Mouse (Mus musculus): Measurements from ENCODE around the gene Psme3. TPM values are rescaled to one million over a fixed set of nuclear protein-coding genes. Genes with fewer than 3 reads are reported as not detected.

Psme3 gene
- polyA plus RNA-seq, 1 experiment from 2014 or later = 107 TPM

GRCm38 (mm10) chr11:101355916-101356315 is 39.9 kb downstream of the Psme3 start:
- H3K9me3 ChIP-seq (replicated peaks; ENCODE audit: control insufficient read depth, low read length) = no peaks in the 10 kb centered on the region
- H3K4me2 ChIP-seq (ENCODE audit: low read depth, low read length) = no peak overlapping the region
- H3K9ac ChIP-seq (ENCODE audit: low read length) = no peak overlapping the region
- H3K36me3 ChIP-seq (ENCODE audit: control insufficient read depth, insufficient read depth, low read length) = no peaks in the 10 kb centered on the region
- H3K27me3 ChIP-seq (ENCODE audit: control insufficient read depth, insufficient read depth, low read length) = no peaks in the 10 kb centered on the region
- H3K4me3 ChIP-seq (replicated peaks; ENCODE audit: low read length) = no peak overlapping the region
- H3K4me1 ChIP-seq (ENCODE audit: control insufficient read depth, insufficient read depth, low read length) = no peaks in the 10 kb centered on the region
- no peak for ATAC-seq (ENCODE audit: insufficient read depth, low FRiP score)
- WGBS = 88% methylated on average over 2 of the region's 2 CpGs
- no peak overlapping the region for H3K27ac ChIP-seq (ENCODE audit: low read length)

DNA sequence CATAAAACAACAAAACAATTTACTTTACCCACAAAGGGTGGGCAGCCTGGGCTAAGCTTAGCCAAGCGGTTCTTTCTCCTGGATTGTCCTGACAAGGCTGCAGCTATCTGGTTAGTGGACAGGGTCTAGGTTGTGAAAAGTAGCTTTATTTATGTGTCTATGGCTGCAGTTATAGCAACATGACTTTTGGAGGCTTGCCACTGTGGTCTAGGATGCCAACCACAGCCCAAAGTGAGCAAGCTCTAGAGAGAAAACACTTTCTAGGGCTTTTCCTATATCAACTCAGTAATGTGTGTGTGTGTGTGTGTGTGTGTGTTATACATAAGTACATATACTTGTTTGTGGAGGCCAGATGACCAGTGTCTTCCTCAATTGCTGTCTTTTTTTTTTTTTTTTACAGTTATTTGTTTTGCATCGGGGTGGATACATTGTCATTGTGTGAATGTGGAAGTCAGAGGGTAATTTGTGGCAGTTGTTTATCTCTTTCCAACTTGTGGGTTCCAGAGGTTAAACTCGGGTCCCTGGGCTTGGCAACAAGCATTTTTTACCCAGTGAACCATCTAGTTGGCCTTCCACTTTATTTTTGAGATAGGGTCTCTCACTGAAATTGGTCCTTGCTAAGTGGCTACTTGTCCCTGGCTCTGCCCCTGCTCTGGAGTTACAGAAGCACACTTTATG is 41.6 kb downstream of the Psme3 start:
- H3K4me2 ChIP-seq (ENCODE audit: low read depth, low read length) = no peak overlapping the region
- H3K4me1 ChIP-seq (ENCODE audit: control insufficient read depth, insufficient read depth, low read length) = no peaks in the 10 kb centered on the region
- H3K36me3 ChIP-seq (ENCODE audit: control insufficient read depth, insufficient read depth, low read length) = no peaks in the 10 kb centered on the region
- 70% methylated on average over 3 of the region's 3 CpGs for WGBS
- ATAC-seq (ENCODE audit: insufficient read depth, low FRiP score) = no peak
- H3K27ac ChIP-seq (ENCODE audit: low read length) = no peak overlapping the region
- H3K9ac ChIP-seq (ENCODE audit: low read length) = no peak overlapping the region
- no peaks in the 10 kb centered on the region for H3K9me3 ChIP-seq (replicated peaks; ENCODE audit: control insufficient read depth, low read length)
- H3K4me3 ChIP-seq (replicated peaks; ENCODE audit: low read length) = no peak overlapping the region
- no peaks in the 10 kb centered on the region for H3K27me3 ChIP-seq (ENCODE audit: control insufficient read depth, insufficient read depth, low read length)

DNA sequence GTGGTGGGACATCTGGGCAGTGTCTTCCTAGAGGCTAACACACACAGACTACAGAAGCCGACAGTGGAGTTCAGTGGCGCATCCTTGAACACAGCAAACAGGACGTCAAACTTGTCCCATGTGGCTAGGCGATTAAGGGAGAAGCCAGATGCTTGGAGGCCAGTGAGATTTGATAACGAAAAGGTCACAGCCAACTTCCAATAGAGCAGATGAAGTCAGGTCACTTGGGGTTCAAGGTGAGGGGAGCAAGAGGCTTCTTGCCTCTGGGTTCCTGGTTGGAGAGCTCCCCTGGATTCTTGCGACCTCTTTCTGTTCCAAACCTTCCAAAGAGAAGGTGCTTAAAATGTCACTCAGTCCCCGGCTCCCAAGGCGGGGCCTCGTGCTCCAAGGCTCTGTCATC is 43.8 kb downstream of the Psme3 start:
- ATAC-seq (ENCODE audit: insufficient read depth, low FRiP score) = no peak
- H3K4me3 ChIP-seq (replicated peaks; ENCODE audit: low read length) = no peak overlapping the region
- 67% methylated on average over 9 of the region's 9 CpGs for WGBS
- no peaks in the 10 kb centered on the region for H3K9me3 ChIP-seq (replicated peaks; ENCODE audit: control insufficient read depth, low read length)
- no peak overlapping the region for H3K4me2 ChIP-seq (ENCODE audit: low read depth, low read length)
- no peaks in the 10 kb centered on the region for H3K36me3 ChIP-seq (ENCODE audit: control insufficient read depth, insufficient read depth, low read length)
- no peak overlapping the region for H3K27ac ChIP-seq (ENCODE audit: low read length)
- no peak overlapping the region for H3K9ac ChIP-seq (ENCODE audit: low read length)
- H3K27me3 ChIP-seq (ENCODE audit: control insufficient read depth, insufficient read depth, low read length) = no peaks in the 10 kb centered on the region
- no peaks in the 10 kb centered on the region for H3K4me1 ChIP-seq (ENCODE audit: control insufficient read depth, insufficient read depth, low read length)

GRCm38 (mm10) chr11:101360651-101361113 is 44.7 kb downstream of the Psme3 start:
- no peak overlapping the region for H3K4me3 ChIP-seq (replicated peaks; ENCODE audit: low read length)
- H3K27me3 ChIP-seq (ENCODE audit: control insufficient read depth, insufficient read depth, low read length) = no peaks in the 10 kb centered on the region
- H3K4me2 ChIP-seq (ENCODE audit: low read depth, low read length) = no peak overlapping the region
- no peaks in the 10 kb centered on the region for H3K4me1 ChIP-seq (ENCODE audit: control insufficient read depth, insufficient read depth, low read length)
- no peak overlapping the region for H3K9ac ChIP-seq (ENCODE audit: low read length)
- no peak overlapping the region for H3K27ac ChIP-seq (ENCODE audit: low read length)
- 36% methylated on average over 3 of the region's 3 CpGs for WGBS
- H3K9me3 ChIP-seq (replicated peaks; ENCODE audit: control insufficient read depth, low read length) = no peaks in the 10 kb centered on the region
- no peaks in the 10 kb centered on the region for H3K36me3 ChIP-seq (ENCODE audit: control insufficient read depth, insufficient read depth, low read length)
- ATAC-seq (ENCODE audit: insufficient read depth, low FRiP score) = no peak

DNA sequence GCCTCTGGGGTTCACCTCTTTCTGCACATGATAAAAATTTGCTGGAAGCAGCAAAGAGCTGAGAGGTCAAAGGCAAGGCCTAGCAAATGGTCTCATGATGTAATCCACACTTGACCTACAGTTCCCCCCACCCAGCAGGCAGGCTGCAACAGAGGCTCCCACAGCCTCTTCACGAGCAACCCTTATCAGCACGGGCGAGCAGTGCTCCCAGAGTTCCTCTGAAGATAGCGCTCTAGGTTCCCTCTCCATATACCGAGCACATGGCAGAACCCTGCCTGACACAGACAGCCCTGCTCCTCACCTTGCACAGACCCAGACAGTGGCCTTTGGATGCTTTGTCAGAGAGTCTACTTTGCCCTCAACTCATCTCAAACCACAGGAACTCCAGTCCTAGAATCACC is 48.5 kb downstream of the Psme3 start:
- H3K27ac ChIP-seq (ENCODE audit: low read length) = no peak overlapping the region

DNA sequence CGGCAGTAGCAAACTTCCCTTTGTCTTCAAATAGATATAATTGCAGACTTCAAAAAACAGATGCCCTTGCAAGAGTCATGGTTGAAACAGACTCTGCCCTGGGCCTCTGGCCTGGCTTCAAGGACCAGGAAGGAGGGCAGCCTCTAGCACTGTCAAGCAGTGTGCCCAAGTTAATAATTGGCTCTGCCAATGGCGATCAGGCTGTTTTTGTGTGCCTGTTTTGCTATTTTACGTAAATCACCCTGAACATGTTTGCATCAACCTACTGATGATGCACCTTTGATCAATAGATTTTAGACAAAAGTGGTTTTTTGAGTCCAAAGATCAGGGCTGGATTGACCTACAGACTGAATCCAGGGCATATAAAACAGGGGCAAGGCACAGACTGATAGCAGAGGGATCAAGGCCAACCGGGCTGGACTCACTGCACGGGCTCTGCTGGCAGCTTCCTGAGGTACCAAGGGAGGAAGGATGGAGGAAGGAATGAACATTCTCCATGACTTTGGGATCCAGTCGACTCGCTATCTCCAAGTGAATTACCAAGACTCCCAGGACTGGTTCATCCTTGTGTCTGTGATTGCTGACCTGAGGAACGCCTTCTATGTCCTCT is 51.4 kb downstream of the Psme3 start, which contains the start of gene G6pc:
TSS of gene G6pc (plus strand) at position 236 of the 610 bp plus-strand sequence.
- Histone ChIP-seq H3K4me3 (replicated peaks; ENCODE audit: low read length) (no peak within 1 kb of the TSS), H3K27me3 (ENCODE audit: control insufficient read depth, insufficient read depth, low read length) (no peaks in the 10 kb centered on the region), H3K9me3 (replicated peaks; ENCODE audit: control insufficient read depth, low read length) (no peaks in the 10 kb centered on the region), H3K36me3 (ENCODE audit: control insufficient read depth, insufficient read depth, low read length) (no peaks in the 10 kb centered on the region), H3K4me1 (ENCODE audit: control insufficient read depth, insufficient read depth, low read length) (no peaks in the 10 kb centered on the region), H3K9ac (ENCODE audit: low read length) (no peak within 1 kb of the TSS), H3K4me2 (ENCODE audit: low read depth, low read length) (no peak within 1 kb of the TSS), H3K27ac (ENCODE audit: low read length) (no peak within 1 kb of the TSS)
- 82% methylated on average over 8 of the region's 8 CpGs for WGBS
- ATAC-seq (ENCODE audit: insufficient read depth, low FRiP score) = no peak

More for the DNA sequence above, 48.5 kb downstream of the Psme3 start:
- Histone ChIP-seq H3K4me2 (ENCODE audit: low read depth, low read length) (no peak overlapping the region), H3K4me1 (ENCODE audit: control insufficient read depth, insufficient read depth, low read length) (no peaks in the 10 kb centered on the region), H3K4me3 (replicated peaks; ENCODE audit: low read length) (no peak overlapping the region), H3K9ac (ENCODE audit: low read length) (no peak overlapping the region), H3K9me3 (replicated peaks; ENCODE audit: control insufficient read depth, low read length) (no peaks in the 10 kb centered on the region), H3K36me3 (ENCODE audit: control insufficient read depth, insufficient read depth, low read length) (no peaks in the 10 kb centered on the region), H3K27me3 (ENCODE audit: control insufficient read depth, insufficient read depth, low read length) (no peaks in the 10 kb centered on the region)
- no peak for ATAC-seq (ENCODE audit: insufficient read depth, low FRiP score)
- WGBS = 47% methylated on average over 5 of the region's 5 CpGs

- no peaks in the 10 kb centered on the region for H3K4me1 ChIP-seq (ENCODE audit: control insufficient read depth, insufficient read depth, low read length)
- ATAC-seq (ENCODE audit: insufficient read depth, low FRiP score) = no peak
- WGBS = 61% methylated on average over 5 of the region's 5 CpGs
- no peaks in the 10 kb centered on the region for H3K9me3 ChIP-seq (replicated peaks; ENCODE audit: control insufficient read depth, low read length)
- no peak overlapping the region for H3K4me3 ChIP-seq (replicated peaks; ENCODE audit: low read length)
- no peaks in the 10 kb centered on the region for H3K27me3 ChIP-seq (ENCODE audit: control insufficient read depth, insufficient read depth, low read length)
- no peak overlapping the region for H3K4me2 ChIP-seq (ENCODE audit: low read depth, low read length)
- no peak overlapping the region for H3K9ac ChIP-seq (ENCODE audit: low read length)
- H3K27ac ChIP-seq (ENCODE audit: low read length) = no peak overlapping the region
- no peaks in the 10 kb centered on the region for H3K36me3 ChIP-seq (ENCODE audit: control insufficient read depth, insufficient read depth, low read length)
Observed at GRCm38 (mm10) chr11:101370141-101370540, 54.1 kb downstream of the Psme3 start.

Small RNA genes within 50 kb of the gene (microRNA-seq; reads per million reads assigned to microRNA genes)
- not detected for gene Gm25593

Other genes with a start within 250 kb of the Psme3 start
- gene Naglu, start 246.2 kb upstream of the Psme3 start, polyA plus RNA-seq (2015; fragmentation: Nextera tagmentation; extraction: Ambion mirVana) = 17.0 and 17.2 TPM in 2 replicates
- gene Hsd17b1, start 237.8 kb upstream of the Psme3 start, polyA plus RNA-seq (2015; fragmentation: Nextera tagmentation; extraction: Ambion mirVana) = 0.30 TPM in 1 of 2 replicates, not detected in the other
- gene Coasy, start 233.6 kb upstream of the Psme3 start, polyA plus RNA-seq (2015; fragmentation: Nextera tagmentation; extraction: Ambion mirVana) = 38.9 and 41.8 TPM in 2 replicates
- gene Mlx, start 228.9 kb upstream of the Psme3 start, polyA plus RNA-seq (2015; fragmentation: Nextera tagmentation; extraction: Ambion mirVana) = 57.4 and 60.5 TPM in 2 replicates
- gene Psmc3ip, start 220.8 kb upstream of the Psme3 start, polyA plus RNA-seq (2015; fragmentation: Nextera tagmentation; extraction: Ambion mirVana) = 21.4 and 23.4 TPM in 2 replicates
- gene Retreg3, start 196.3 kb upstream of the Psme3 start, polyA plus RNA-seq (2015; fragmentation: Nextera tagmentation; extraction: Ambion mirVana) = 18.7 and 20.1 TPM in 2 replicates
- 63.0 and 63.5 TPM in 2 replicates for gene Tubg1, start 196.3 kb upstream of the Psme3 start, polyA plus RNA-seq (2015; fragmentation: Nextera tagmentation; extraction: Ambion mirVana)
- gene Tubg2, start 160.3 kb upstream of the Psme3 start, polyA plus RNA-seq (2015; fragmentation: Nextera tagmentation; extraction: Ambion mirVana) = 3.9 and 4.6 TPM in 2 replicates
- 2.3 and 2.6 TPM in 2 replicates for gene Cntnap1, start 145.7 kb upstream of the Psme3 start, polyA plus RNA-seq (2015; fragmentation: Nextera tagmentation; extraction: Ambion mirVana)
- gene Plekhh3, start 144.9 kb upstream of the Psme3 start, polyA plus RNA-seq (2015; fragmentation: Nextera tagmentation; extraction: Ambion mirVana) = 17.6 and 18.7 TPM in 2 replicates
- gene Ccr10, start 140.8 kb upstream of the Psme3 start, polyA plus RNA-seq (2015; fragmentation: Nextera tagmentation; extraction: Ambion mirVana) = 0.26 and 0.43 TPM in 2 replicates
- 18.5 and 21.8 TPM in 2 replicates for gene Ezh1, start 89.8 kb upstream of the Psme3 start, polyA plus RNA-seq (2015; fragmentation: Nextera tagmentation; extraction: Ambion mirVana)
- 95.8 and 106 TPM in 2 replicates for gene Ramp2, start 70.2 kb upstream of the Psme3 start, polyA plus RNA-seq (2015; fragmentation: Nextera tagmentation; extraction: Ambion mirVana)
- 133 and 141 TPM in 2 replicates for gene Vps25, start 62.5 kb upstream of the Psme3 start, polyA plus RNA-seq (2015; fragmentation: Nextera tagmentation; extraction: Ambion mirVana)
- gene Wnk4, start 55.6 kb upstream of the Psme3 start, polyA plus RNA-seq (2015; fragmentation: Nextera tagmentation; extraction: Ambion mirVana) = 23.5 and 28.0 TPM in 2 replicates
- gene Cntd1, start 37.2 kb upstream of the Psme3 start, polyA plus RNA-seq (2015; fragmentation: Nextera tagmentation; extraction: Ambion mirVana) = 0.70 and 1.2 TPM in 2 replicates
- 194 and 197 TPM in 2 replicates for gene Coa3, start 37.1 kb upstream of the Psme3 start, polyA plus RNA-seq (2015; fragmentation: Nextera tagmentation; extraction: Ambion mirVana)
- gene Becn1, start 13.9 kb upstream of the Psme3 start, polyA plus RNA-seq (2015; fragmentation: Nextera tagmentation; extraction: Ambion mirVana) = 143 and 147 TPM in 2 replicates
- gene Aoc2, start 8.8 kb downstream of the Psme3 start, polyA plus RNA-seq (2015; fragmentation: Nextera tagmentation; extraction: Ambion mirVana) = 0.97 and 1.4 TPM in 2 replicates
- 3.5 TPM in 2 replicates for gene Aoc3, start 14.4 kb downstream of the Psme3 start, polyA plus RNA-seq (2015; fragmentation: Nextera tagmentation; extraction: Ambion mirVana)
- 0.09 and 0.15 TPM in 2 replicates for gene G6pc, start 51.3 kb downstream of the Psme3 start, polyA plus RNA-seq (2015; fragmentation: Nextera tagmentation; extraction: Ambion mirVana)
- gene Aarsd1, start 101.4 kb downstream of the Psme3 start, polyA plus RNA-seq (2015; fragmentation: Nextera tagmentation; extraction: Ambion mirVana) = 57.6 and 58.0 TPM in 2 replicates
- gene Gm27029, start 108.6 kb downstream of the Psme3 start, polyA plus RNA-seq (2015; fragmentation: Nextera tagmentation; extraction: Ambion mirVana) = 7.5 and 10.8 TPM in 2 replicates
- 17.6 and 19.0 TPM in 2 replicates for gene Rundc1, start 108.9 kb downstream of the Psme3 start, polyA plus RNA-seq (2015; fragmentation: Nextera tagmentation; extraction: Ambion mirVana)
- 16.3 and 26.9 TPM in 2 replicates for gene Ptges3l, start 109.1 kb downstream of the Psme3 start, polyA plus RNA-seq (2015; fragmentation: Nextera tagmentation; extraction: Ambion mirVana)
- gene Rpl27, start 126.1 kb downstream of the Psme3 start, polyA plus RNA-seq (2015; fragmentation: Nextera tagmentation; extraction: Ambion mirVana) = 241 and 276 TPM in 2 replicates
- 26.3 and 26.8 TPM in 2 replicates for gene Ifi35, start 132.2 kb downstream of the Psme3 start, polyA plus RNA-seq (2015; fragmentation: Nextera tagmentation; extraction: Ambion mirVana)
- gene Rnd2, start 148.8 kb downstream of the Psme3 start, polyA plus RNA-seq (2015; fragmentation: Nextera tagmentation; extraction: Ambion mirVana) = 10.7 and 11.9 TPM in 2 replicates
- 67.1 and 73.8 TPM in 2 replicates for gene Vat1, start 150.0 kb downstream of the Psme3 start, polyA plus RNA-seq (2015; fragmentation: Nextera tagmentation; extraction: Ambion mirVana)
- gene Brca1, start 235.7 kb downstream of the Psme3 start, polyA plus RNA-seq (2015; fragmentation: Nextera tagmentation; extraction: Ambion mirVana) = 8.3 and 9.2 TPM in 2 replicates
- gene Nbr1, start 235.9 kb downstream of the Psme3 start, polyA plus RNA-seq (2015; fragmentation: Nextera tagmentation; extraction: Ambion mirVana) = 68.7 and 78.4 TPM in 2 replicates